Mouse (Mus musculus) kidney, embryonic 14.5 days (tissue): ENCODE data around the gene Adgrf5. TPM values are rescaled to one million over a fixed set of nuclear protein-coding genes. Genes with fewer than 3 reads are reported as not detected.

ENCODE experiments used
- ATAC-seq: fragments of 200-750 bp; cut with Nextera tagmentation; 2 replicates; pipeline ENCODE4 v1.8.0; 2017; ENCODE audit warnings: moderate number of reproducible peaks, mild to moderate bottlenecking, moderate TSS enrichment, moderate library complexity; ENCODE audit not compliant: low FRiP score, low TSS enrichment
- H3K27ac ChIP-seq: fragments of 300-500 bp; sonication (generic); 2 replicates; pipeline ENCODE4 v1.5.1; 2014; ENCODE audit warnings: low read depth, mild to moderate bottlenecking, low read length, moderate library complexity, mixed read lengths
- H3K27me3 ChIP-seq: fragments of 300-500 bp; sonication (generic); 2 replicates; pipeline ENCODE4 v1.6.1; 2014; ENCODE audit warnings: mild to moderate bottlenecking, low read length; ENCODE audit not compliant: control insufficient read depth, insufficient read depth
- H3K36me3 ChIP-seq: fragments of 300-500 bp; sonication (generic); 2 replicates; pipeline ENCODE4 v1.6.1; 2014; ENCODE audit warnings: low read length, mixed read lengths; ENCODE audit not compliant: control insufficient read depth, insufficient read depth
- H3K4me1 ChIP-seq: fragments of 300-500 bp; sonication (generic); 2 replicates; pipeline ENCODE4 v1.6.1; 2014; ENCODE audit warnings: low read length, mixed read lengths; ENCODE audit not compliant: control insufficient read depth, insufficient read depth
- H3K4me2 ChIP-seq: fragments of 300-500 bp; sonication (generic); replicated peaks from 2 replicates; pipeline ENCODE4 v1.6.1; 2014; ENCODE audit warnings: low read depth, mild to moderate bottlenecking, low read length
- H3K4me3 ChIP-seq: fragments of 300-500 bp; sonication (generic); 2 replicates; pipeline ENCODE4 v1.5.1; 2014; ENCODE audit warnings: mild to moderate bottlenecking, low read length
- H3K9ac ChIP-seq: fragments of 300-500 bp; sonication (generic); 2 replicates; pipeline ENCODE4 v1.6.1; 2014; ENCODE audit warnings: low read depth, mild to moderate bottlenecking, low read length, moderate library complexity
- H3K9me3 ChIP-seq: fragments of 300-500 bp; sonication (generic); 2 replicates; pipeline ENCODE4 v1.6.1; 2016; ENCODE audit warnings: low read length; ENCODE audit not compliant: control insufficient read depth
- WGBS: fragments of 180-500 bp; shearing (Covaris S2); extraction: QIAGEN DNeasy Blood & Tissue Kit; methylation state at CpG from one replicate; pipeline ENCODE4 v1.1.7; 2014; 5-methylcytosine and 5-hydroxymethylcytosine counted together
- polyA plus RNA-seq: library from polyadenylated mRNA; unstranded; fragments of >200 nt; fragmentation: Nextera tagmentation; extraction: Ambion mirVana; gene quantifications from 2 replicates; pipeline ENCODE4 v1.2.1, GENCODE M21; 2014

The Adgrf5 gene
- polyA plus RNA-seq, 1 experiment from 2014 or later: 16.2 TPM

DNA sequence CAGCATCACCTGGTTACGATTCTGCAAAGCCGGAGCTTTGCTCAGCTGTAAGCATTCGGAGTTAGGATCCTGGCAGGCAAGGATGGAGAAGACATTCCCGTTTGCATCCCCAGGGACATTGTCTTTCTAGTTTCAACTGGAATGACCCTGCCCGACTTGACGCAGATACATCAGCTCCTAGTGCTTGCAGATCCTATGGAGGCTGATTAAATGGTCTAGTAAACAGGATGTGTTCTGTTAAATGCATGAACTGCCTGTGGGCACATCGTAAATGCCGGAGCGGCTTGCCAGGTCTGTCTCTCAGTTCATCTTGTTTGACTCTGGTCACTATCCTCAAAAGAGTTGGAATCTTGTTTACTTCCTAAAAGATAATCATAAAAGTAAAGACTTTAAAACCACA, 31.9 kb downstream of the Adgrf5 start:
- Histone ChIP-seq H3K4me1 (0 out of 2 replicates have a peak, but pooled peaks cover under 1% of the 10 kb centered on the region), H3K27ac (no peak overlapping the region), H3K4me3 (no peak overlapping the region), H3K4me2 (no peak overlapping the region), H3K27me3 (no peaks in the 10 kb centered on the region), H3K9ac (no peak overlapping the region), H3K36me3 (no peaks in the 10 kb centered on the region), H3K9me3 (no peaks in the 10 kb centered on the region)
- WGBS: 45% methylated on average over 9 of the region's 9 CpGs
- 0 out of 2 replicates have a peak, but pooled peaks have one; percentile 47 for ATAC-seq

DNA sequence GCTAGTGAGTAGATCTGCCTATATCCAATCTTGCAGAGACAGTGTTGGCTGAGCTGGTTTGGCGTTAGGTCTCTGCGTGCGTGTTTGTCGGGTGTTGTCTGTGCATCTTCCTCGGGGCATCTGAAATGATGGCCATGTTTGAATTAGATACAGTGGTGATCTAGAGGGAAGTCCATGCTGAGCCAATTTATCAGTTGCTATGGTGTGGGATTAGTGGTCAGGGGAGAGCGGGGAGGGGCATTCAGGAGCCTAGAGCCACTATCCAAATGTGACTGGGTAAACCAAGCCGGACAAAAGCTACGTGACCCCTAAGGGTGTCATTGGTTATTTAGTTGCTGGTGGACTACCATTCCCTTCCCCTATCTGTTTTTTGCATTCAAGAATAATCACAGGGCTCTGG, 33.4 kb downstream of the Adgrf5 start:
- Histone ChIP-seq H3K4me2 (no peak overlapping the region), H3K27ac (no peak overlapping the region), H3K4me3 (no peak overlapping the region), H3K9me3 (no peaks in the 10 kb centered on the region), H3K36me3 (no peaks in the 10 kb centered on the region), H3K27me3 (no peaks in the 10 kb centered on the region), H3K4me1 (no peaks in the 10 kb centered on the region), H3K9ac (no peak overlapping the region)
- no peak for ATAC-seq
- WGBS: 94% methylated on average over 8 of the region's 8 CpGs

DNA sequence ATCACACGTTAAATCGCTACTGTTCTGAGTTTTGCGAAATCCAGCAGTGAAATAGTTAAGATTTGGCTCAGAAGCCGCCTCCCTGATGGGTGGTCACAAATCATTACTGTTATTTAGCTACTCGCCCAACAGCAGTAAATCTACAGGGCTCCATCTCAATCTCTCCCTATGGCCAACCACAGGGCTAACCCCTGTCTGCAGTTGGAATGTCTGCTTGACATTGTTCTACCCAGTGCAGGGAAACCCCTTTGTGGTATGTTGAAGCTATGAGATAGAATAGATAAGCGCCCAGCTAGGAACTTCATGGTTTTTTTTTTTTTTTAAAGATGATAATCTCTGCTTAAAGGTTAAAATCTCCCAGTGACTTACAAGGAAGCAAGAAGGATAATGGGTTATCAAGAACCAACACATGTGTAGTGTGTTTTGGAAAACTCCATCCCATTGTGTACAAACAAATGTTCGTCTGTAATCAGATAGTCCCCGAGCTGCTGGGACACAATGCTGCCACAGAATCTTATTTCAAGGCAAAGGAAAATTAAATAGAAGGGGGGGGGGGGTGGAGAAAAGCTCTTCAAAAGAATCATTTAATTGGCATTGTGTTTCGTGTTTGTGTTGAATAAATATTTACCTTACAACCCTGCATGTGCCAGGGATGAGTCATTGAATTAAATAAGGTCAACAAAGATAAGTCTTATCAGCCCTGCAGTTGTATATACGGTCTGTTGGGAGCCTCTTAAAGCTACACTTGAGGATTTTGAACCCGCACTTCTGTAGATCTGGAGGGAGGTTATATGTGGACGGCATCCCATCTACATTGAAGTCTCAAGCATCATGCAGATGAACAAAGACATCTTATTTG, 35.4 kb downstream of the Adgrf5 start:
- Histone ChIP-seq H3K9ac (no peak overlapping the region), H3K4me1 (peaks cover 4% of the 10 kb centered on the region; the same call in 1 of the 2 replicates), H3K27me3 (no peaks in the 10 kb centered on the region), H3K4me3 (no peak overlapping the region), H3K9me3 (no peaks in the 10 kb centered on the region), H3K27ac (no peak overlapping the region), H3K36me3 (no peaks in the 10 kb centered on the region), H3K4me2 (no peak overlapping the region)
- 56% methylated on average over 12 of the region's 12 CpGs for WGBS
- ATAC-seq: peak; percentile 53; the same call in 1 of the 2 replicates

DNA sequence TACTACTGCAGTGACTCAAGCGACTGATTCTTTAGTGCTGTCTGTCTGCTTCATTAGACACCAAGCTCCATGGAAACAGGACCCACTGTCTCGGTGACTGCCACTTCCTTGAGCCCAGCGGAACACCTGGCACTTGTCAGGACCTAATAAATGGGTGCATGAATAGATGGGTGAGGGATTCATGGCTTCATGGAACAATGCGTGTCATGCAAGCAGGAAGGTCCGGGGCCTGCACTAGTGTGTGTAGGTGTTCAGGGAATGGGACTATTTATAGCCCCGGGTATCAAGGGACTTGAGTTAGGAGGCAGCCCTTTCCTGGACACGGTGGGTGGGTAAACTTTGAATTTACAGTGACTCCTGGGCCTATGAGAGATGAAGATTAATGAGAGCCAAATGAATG, 38.4 kb downstream of the Adgrf5 start:
- H3K4me2 ChIP-seq: no peak overlapping the region
- H3K27ac ChIP-seq: no peak overlapping the region
- 25% methylated on average over 7 of the region's 7 CpGs for WGBS
- no peak overlapping the region for H3K9ac ChIP-seq
- H3K27me3 ChIP-seq: no peaks in the 10 kb centered on the region
- no peak overlapping the region for H3K4me3 ChIP-seq
- H3K4me1 ChIP-seq: peaks cover 13% of the 10 kb centered on the region
- ATAC-seq: peak; percentile 60
- no peaks in the 10 kb centered on the region for H3K9me3 ChIP-seq
- no peaks in the 10 kb centered on the region for H3K36me3 ChIP-seq

DNA sequence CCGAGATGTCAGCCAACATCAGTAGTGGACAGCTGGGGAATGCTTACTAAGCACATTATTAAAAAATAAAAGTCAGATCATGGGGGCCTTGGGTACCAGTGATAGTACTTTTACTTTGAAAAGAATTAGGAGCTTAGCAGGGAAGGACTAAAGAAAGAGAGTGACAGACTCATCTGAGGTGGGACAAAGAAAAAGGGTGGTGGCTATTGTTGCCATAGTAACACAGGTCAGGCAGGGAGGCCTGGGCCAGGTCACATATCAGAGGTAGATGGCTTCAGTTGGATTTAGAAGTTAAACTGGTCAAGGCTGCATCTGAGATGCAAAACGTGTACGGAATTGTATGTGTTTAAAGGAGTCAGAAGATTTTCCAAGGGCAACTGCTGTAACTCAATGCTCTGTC, 38.9 kb downstream of the Adgrf5 start:
- no peak overlapping the region for H3K9ac ChIP-seq
- H3K36me3 ChIP-seq: no peaks in the 10 kb centered on the region
- H3K9me3 ChIP-seq: no peaks in the 10 kb centered on the region
- H3K27me3 ChIP-seq: no peaks in the 10 kb centered on the region
- H3K4me3 ChIP-seq: no peak overlapping the region
- peaks cover 17% of the 10 kb centered on the region for H3K4me1 ChIP-seq
- 66% methylated on average over 3 of the region's 3 CpGs for WGBS
- no peak for ATAC-seq
- no peak overlapping the region for H3K27ac ChIP-seq
- no peak overlapping the region for H3K4me2 ChIP-seq

DNA sequence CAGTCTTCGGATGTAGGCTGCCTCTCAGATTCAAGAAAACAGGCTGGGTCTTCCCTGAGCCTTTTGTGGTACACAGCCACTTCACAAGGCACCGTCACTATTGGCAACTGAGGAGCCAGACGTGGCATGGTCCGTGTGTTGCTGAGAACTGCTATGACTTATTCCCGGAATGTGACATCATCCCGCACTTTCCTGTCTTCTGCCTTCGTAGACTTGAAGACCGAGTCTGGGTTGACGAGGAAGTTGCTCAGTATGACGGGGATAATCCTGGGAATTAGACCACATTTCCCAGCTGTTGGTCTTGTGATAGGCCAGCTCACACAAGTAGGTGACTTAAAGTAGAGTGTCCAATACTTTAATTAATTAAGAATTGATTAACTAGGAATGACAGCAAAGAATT, 40.2 kb downstream of the Adgrf5 start:
- no peak for ATAC-seq
- Histone ChIP-seq H3K36me3 (no peaks in the 10 kb centered on the region), H3K27me3 (no peaks in the 10 kb centered on the region), H3K9me3 (no peaks in the 10 kb centered on the region), H3K4me1 (peaks cover 17% of the 10 kb centered on the region), H3K4me2 (no peak overlapping the region), H3K4me3 (no peak overlapping the region), H3K9ac (no peak overlapping the region), H3K27ac (no peak overlapping the region)
- WGBS: 83% methylated on average over 10 of the region's 10 CpGs

DNA sequence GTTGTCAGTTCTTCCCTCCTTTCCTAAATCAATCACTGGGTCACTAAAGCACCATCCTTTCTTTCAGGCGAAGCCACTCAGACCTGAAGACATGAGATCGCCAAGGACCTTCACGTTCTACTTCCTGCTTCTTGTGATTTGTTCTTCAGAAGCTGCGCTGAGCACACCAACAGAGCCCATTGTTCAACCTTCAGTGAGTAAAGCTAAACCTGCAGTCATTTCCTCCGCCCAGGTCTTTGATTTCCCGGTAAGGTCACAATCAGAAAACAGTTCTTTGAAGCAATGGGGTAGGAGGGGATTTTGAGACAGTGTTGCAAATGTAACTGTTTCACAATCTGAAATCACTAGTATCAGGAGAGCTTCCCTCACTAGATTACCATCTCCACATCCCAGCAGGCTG, 43.6 kb downstream of the Adgrf5 start:
- no peak overlapping the region for H3K9ac ChIP-seq
- ATAC-seq: no peak
- no peaks in the 10 kb centered on the region for H3K36me3 ChIP-seq
- no peaks in the 10 kb centered on the region for H3K27me3 ChIP-seq
- H3K27ac ChIP-seq: no peak overlapping the region
- H3K4me1 ChIP-seq: peaks cover 17% of the 10 kb centered on the region
- 35% methylated on average over 6 of the region's 6 CpGs for WGBS
- H3K9me3 ChIP-seq: no peaks in the 10 kb centered on the region
- no peak overlapping the region for H3K4me3 ChIP-seq
- no peak overlapping the region for H3K4me2 ChIP-seq

DNA sequence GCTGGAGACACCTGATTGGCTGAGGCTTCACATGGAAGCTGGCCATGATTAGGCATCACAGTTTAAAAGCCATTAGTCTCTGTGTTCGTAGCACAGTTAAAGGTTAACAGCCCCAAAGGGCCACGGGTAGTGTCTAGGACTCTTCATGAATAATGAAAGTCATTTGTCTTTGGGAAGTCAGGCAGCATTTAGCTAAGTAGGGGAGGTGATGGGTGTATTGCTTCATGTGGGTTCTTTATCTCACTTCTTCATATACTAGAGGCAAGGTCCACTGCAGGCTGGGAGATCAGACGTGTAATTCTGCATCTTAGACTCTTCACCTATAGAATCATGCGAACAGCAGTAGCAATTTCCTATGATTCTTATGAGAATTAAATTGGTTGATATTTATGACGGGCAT, 44.2 kb downstream of the Adgrf5 start:
- Histone ChIP-seq H3K9me3 (no peaks in the 10 kb centered on the region), H3K9ac (no peak overlapping the region), H3K4me3 (no peak overlapping the region), H3K36me3 (no peaks in the 10 kb centered on the region), H3K4me1 (peaks cover 13% of the 10 kb centered on the region), H3K27ac (no peak overlapping the region), H3K27me3 (no peaks in the 10 kb centered on the region), H3K4me2 (no peak overlapping the region)
- no peak for ATAC-seq
- WGBS: 64% methylated on average over 5 of the region's 5 CpGs

DNA sequence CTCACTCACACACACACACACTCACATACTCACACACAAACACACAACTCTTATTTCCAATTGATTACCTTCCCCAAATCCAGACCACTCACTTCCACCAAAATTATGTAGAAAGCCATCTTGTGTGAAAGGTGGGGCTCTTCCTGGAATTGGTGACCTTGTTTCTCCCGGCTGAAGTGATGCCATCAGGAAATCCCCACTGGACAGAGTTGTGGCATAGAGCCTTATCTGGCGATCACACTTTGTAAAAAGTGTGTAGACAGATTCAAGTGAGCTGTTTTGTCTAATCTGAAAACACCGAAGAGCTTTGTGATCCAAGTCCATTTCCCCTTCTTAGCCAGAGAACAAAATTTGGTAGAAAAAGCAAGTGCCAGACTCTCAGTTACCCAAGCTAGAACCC, 46.1 kb downstream of the Adgrf5 start:
- H3K4me1 ChIP-seq: peaks cover 13% of the 10 kb centered on the region
- no peak overlapping the region for H3K4me3 ChIP-seq
- no peaks in the 10 kb centered on the region for H3K9me3 ChIP-seq
- H3K4me2 ChIP-seq: no peak overlapping the region
- H3K27ac ChIP-seq: no peak overlapping the region
- H3K9ac ChIP-seq: no peak overlapping the region
- H3K36me3 ChIP-seq: no peaks in the 10 kb centered on the region
- 83% methylated on average over 3 of the region's 3 CpGs for WGBS
- H3K27me3 ChIP-seq: no peaks in the 10 kb centered on the region
- ATAC-seq: no peak
